Mouse (Mus musculus) layer of hippocampus, adult 9-11 months (tissue): Measurements from ENCODE around the gene Trappc3.

ENCODE experiments used
- DNase-seq: peaks from one replicate; pipeline ENCODE4 v3.0.0; 2022

Gene Trappc3

GRCm38 (mm10) chr4:126283582-126283981 is 21.5 kb downstream of the Trappc3 start:
- no peak for DNase-seq

- no peak for DNase-seq
These were observed 24.4 kb downstream of the Trappc3 start, which contains the start of gene Col8a2 for GRCm38 (mm10) chr4:126286492-126286891. TSS of gene Col8a2 (plus strand) at chr4:126286793.

GRCm38 (mm10) chr4:126287302-126287995 is 25.3 kb downstream of the Trappc3 start:
- DNase-seq = no peak

GRCm38 (mm10) chr4:126288085-126288666 is 26.1 kb downstream of the Trappc3 start:
- no peak for DNase-seq

- no peak for DNase-seq
These were observed 28.2 kb downstream of the Trappc3 start for GRCm38 (mm10) chr4:126290314-126290713.

GRCm38 (mm10) chr4:126291196-126291595 is 29.1 kb downstream of the Trappc3 start:
- DNase-seq = no peak

- DNase-seq = no peak
These were observed 33.0 kb downstream of the Trappc3 start for GRCm38 (mm10) chr4:126295152-126295551.

GRCm38 (mm10) chr4:126295937-126296336 is 33.8 kb downstream of the Trappc3 start:
- no peak for DNase-seq

GRCm38 (mm10) chr4:126296617-126297101 is 34.5 kb downstream of the Trappc3 start:
- DNase-seq = no peak

- no peak for DNase-seq
These were observed 38.9 kb downstream of the Trappc3 start for GRCm38 (mm10) chr4:126300916-126301583.

- no peak for DNase-seq
These were observed 39.6 kb downstream of the Trappc3 start for GRCm38 (mm10) chr4:126301584-126302309.

- DNase-seq = no peak
These were observed 41.8 kb downstream of the Trappc3 start for GRCm38 (mm10) chr4:126303877-126304276.

GRCm38 (mm10) chr4:126305428-126305827 is 43.3 kb downstream of the Trappc3 start:
- DNase-seq = no peak

- DNase-seq = no peak
These were observed 43.9 kb downstream of the Trappc3 start for GRCm38 (mm10) chr4:126306058-126306457.

GRCm38 (mm10) chr4:126306827-126307226 is 44.7 kb downstream of the Trappc3 start:
- no peak for DNase-seq

GRCm38 (mm10) chr4:126309211-126309921 is 47.2 kb downstream of the Trappc3 start:
- DNase-seq = no peak

- DNase-seq = peak; percentile 87
These were observed 47.8 kb downstream of the Trappc3 start for GRCm38 (mm10) chr4:126309922-126310309.

GRCm38 (mm10) chr4:126310344-126310743 is 48.2 kb downstream of the Trappc3 start:
- DNase-seq = no peak

GRCm38 (mm10) chr4:126311566-126312200 is 49.6 kb downstream of the Trappc3 start:
- no peak for DNase-seq

- no peak for DNase-seq
These were observed 51.1 kb downstream of the Trappc3 start for GRCm38 (mm10) chr4:126313202-126313601.

- DNase-seq = no peak
These were observed 52.3 kb downstream of the Trappc3 start for GRCm38 (mm10) chr4:126314393-126314792.

GRCm38 (mm10) chr4:126315931-126316330 is 53.8 kb downstream of the Trappc3 start:
- DNase-seq = peak; percentile 57
